Mouse (Mus musculus): ENCODE results near the gene Tmem37.

Tmem37 gene

GRCm38 (mm10) chr1:120090880-120091570 is 17.2 kb upstream of the Tmem37 start:
- no peak for DNase-seq

- DNase-seq, result no peak
Observed at GRCm38 (mm10) chr1:120089180-120089579, 15.3 kb upstream of the Tmem37 start.

- DNase-seq, result no peak
Observed at GRCm38 (mm10) chr1:120086644-120087043, 12.8 kb upstream of the Tmem37 start.

GRCm38 (mm10) chr1:120085696-120086095 is 11.8 kb upstream of the Tmem37 start:
- no peak for DNase-seq

- DNase-seq, result no peak
Observed at GRCm38 (mm10) chr1:120083921-120084517, 10.1 kb upstream of the Tmem37 start.

- no peak for DNase-seq
Observed at GRCm38 (mm10) chr1:120082957-120083585, 9.2 kb upstream of the Tmem37 start.

- DNase-seq, result no peak
Observed at GRCm38 (mm10) chr1:120080632-120081031, 6.8 kb upstream of the Tmem37 start.

- no peak for DNase-seq
Observed at GRCm38 (mm10) chr1:120077746-120078410, 4.0 kb upstream of the Tmem37 start.

- DNase-seq, result no peak
Observed at GRCm38 (mm10) chr1:120075507-120075906, 1.6 kb upstream of the Tmem37 start.

- no peak for DNase-seq
Observed at GRCm38 (mm10) chr1:120074931-120075330, 1.1 kb upstream of the Tmem37 start.

- no peak for DNase-seq
Observed at GRCm38 (mm10) chr1:120074307-120074702, 431 bp upstream of the Tmem37 start.

- DNase-seq, result peak; percentile 27
Observed at GRCm38 (mm10) chr1:120072900-120073299, 974 bp downstream of the Tmem37 start.

GRCm38 (mm10) chr1:120071133-120071532 is 2.7 kb downstream of the Tmem37 start:
- DNase-seq, result no peak

- no peak for DNase-seq
Observed at GRCm38 (mm10) chr1:120070168-120070567, 3.7 kb downstream of the Tmem37 start.

- DNase-seq, result no peak
Observed at GRCm38 (mm10) chr1:120069120-120069519, 4.8 kb downstream of the Tmem37 start.

- DNase-seq, result no peak
Observed at GRCm38 (mm10) chr1:120066625-120067024, 7.2 kb downstream of the Tmem37 start.

- no peak for DNase-seq
Observed at GRCm38 (mm10) chr1:120066159-120066558, 7.7 kb downstream of the Tmem37 start.

GRCm38 (mm10) chr1:120064036-120064682 is 9.7 kb downstream of the Tmem37 start:
- DNase-seq, result no peak

- no peak for DNase-seq
Observed at GRCm38 (mm10) chr1:120062231-120062630, 11.6 kb downstream of the Tmem37 start.

GRCm38 (mm10) chr1:120060687-120061086 is 13.2 kb downstream of the Tmem37 start:
- no peak for DNase-seq

- DNase-seq, result no peak
Observed at GRCm38 (mm10) chr1:120057674-120058430, 16.0 kb downstream of the Tmem37 start.

- no peak for DNase-seq
Observed at GRCm38 (mm10) chr1:120057044-120057443, 16.8 kb downstream of the Tmem37 start.

Measured in cerebellum, adult 11 months (tissue).